Mouse (Mus musculus) left cerebral cortex, adult 11 months (tissue): ENCODE measurements around the gene Acadvl.

Experiments used
- DNase-seq: peaks from one replicate; pipeline ENCODE4 v3.0.0; 2022; ENCODE audit warnings: low spot score

Acadvl gene

DNA sequence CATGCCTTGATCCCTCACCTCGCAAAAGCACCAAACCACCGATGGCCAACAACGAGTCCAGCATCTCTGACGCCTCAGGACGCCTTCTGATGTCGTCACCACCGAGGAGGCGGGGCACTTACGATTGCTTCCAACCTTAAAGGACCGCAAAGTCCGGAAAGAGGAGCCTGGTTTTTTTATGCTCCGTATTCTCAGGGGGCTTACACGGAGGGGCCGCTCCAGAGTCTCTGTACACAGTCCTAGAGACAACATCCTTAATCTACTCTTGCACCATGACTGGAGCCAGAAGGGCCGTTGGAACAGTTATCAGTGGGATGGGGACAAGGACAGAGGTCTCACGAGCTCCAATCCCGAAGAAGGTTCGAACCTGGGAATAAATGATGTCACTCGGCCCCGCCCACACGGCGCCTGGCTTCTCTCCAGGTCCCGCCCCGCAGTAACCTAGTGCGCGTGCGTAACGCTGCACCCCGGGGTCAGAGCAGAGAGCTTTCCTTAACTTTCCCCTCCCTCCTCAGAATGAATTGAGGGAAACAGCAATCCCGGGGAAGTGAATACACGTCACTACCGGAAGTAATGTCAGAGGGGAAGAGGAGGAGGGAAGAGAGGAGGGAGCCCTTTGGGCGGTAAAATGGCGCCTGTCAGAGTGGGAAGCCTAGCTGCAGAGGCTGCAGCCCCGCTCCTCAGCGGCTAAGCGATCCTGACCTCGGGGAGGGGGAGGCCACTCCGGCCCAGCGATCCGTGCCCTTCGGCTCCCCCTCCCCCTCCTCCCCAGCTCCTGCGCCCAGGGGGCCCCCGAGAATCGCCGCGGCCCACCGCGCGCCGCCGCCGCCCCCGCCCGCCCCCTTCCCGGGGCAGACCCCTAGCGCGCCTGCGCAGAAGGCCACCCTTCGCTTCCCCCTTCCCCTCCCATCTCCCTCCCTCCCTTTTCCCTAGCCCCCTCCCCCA lies 34.7 kb downstream of the Acadvl start:
- peak; percentile 99 for DNase-seq

DNA sequence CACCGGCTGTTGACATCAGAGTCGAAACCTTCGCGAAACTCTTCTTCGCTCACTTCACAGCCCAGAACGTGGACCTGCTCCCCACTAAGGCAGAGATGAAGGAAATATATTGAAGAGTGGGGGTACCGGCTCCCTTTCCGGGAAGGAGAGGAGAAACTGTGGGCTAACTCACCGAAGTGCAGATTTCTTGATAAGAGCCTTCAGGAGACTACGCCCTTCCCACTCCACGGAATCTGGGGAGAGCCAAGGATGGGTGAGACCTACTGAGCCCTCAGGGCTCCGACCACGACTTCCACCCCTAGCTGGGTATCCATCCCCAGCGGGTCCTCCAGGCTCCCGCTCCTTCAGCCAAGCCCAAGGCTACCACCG lies 35.4 kb downstream of the Acadvl start:
- DNase-seq: no peak

DNA sequence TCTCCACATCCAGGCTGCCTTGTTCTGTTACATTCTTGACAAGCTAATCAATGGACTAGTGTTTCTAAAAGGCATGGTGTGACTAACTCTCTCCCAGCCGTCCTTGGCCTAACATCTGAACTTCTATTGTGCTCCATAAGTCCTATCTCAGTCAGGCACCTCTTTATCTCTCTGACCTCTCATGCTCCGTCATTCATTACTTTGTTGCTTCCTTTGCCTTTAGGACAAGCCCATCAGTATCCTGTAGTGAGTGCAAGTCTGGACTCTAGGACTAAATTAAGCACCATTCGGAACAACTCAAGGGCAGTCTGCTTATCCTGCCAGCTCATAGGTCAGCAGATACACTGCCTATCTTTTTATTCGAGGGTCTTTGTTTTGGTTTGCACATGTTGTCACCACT lies 38.9 kb downstream of the Acadvl start:
- no peak for DNase-seq

DNA sequence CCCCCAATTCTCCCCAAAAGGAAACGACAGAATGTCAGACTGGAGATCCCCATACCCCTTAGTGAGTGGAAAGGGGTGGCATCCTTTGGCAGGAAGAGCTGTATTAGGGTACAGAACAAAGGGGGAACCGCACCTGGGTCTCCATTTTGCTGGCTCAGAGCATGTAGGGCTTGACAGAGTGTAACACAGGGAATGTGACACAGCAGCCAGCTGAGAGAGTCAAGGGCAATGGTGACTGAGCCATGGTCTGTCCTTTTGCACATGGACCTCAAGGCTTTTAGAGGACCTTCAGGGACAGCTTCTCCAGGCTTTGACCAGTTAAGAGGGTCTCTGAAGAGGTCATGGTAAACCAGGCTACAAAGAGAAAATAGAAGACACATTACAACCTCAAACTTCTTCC lies 40.3 kb downstream of the Acadvl start:
- DNase-seq: no peak

DNA sequence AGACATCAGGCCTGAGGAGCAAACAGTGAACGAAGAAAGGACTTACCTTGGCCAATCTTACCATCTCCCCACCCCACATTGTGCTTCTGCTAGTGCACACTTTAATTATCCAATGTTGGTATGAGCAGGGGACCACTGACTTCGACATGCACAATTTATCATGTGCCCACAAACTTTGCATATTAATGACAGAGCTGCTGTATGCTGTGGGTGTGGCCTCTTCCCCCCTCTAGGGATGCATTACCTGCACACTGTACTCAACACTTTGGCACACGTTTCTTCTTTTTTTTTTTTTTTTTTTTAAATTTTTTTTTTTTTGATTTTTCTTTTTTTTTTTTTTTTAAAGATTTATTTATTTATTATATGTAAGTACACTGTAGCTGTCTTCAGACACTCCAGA lies 44.4 kb downstream of the Acadvl start:
- DNase-seq: no peak

DNA sequence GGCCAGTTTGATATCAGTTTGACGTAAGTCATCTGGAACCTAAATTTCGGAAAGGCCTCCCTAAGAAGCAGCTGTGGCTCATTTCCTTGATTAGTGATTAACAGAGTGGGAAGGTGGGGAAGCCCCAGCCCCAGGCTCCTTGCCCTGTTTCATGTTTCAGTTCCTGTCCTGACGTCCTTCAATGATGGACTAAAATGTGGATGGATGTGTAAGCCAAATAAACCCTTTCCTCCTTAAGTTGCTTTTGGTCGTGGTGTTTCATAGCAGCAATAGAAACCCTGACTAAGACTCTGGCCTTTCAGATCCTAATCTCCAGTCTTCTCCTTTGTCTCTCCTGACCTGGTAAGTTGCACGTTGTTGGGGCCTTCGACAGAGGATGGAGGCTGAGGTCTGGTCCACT lies 45.0 kb downstream of the Acadvl start:
- no peak for DNase-seq

DNA sequence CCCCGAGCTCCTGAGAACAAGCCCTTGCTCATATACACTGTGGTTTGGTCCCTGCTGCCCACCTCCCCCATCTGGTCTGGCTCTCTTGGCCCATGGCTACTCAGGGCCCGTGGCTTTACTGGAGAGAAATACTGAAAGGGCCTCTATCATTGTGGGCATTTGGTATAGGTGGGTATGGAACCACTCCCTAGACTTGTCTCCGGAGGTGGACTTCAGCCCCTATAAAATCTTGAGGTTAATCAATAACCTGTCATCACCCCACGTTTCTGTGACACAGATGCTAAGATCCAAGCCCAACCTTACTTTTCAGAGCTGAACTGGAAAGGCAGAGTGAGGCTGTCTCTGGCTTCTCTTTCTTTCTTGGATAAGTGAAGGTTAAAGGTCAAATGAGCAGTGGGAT lies 46.4 kb downstream of the Acadvl start:
- DNase-seq: no peak

DNA sequence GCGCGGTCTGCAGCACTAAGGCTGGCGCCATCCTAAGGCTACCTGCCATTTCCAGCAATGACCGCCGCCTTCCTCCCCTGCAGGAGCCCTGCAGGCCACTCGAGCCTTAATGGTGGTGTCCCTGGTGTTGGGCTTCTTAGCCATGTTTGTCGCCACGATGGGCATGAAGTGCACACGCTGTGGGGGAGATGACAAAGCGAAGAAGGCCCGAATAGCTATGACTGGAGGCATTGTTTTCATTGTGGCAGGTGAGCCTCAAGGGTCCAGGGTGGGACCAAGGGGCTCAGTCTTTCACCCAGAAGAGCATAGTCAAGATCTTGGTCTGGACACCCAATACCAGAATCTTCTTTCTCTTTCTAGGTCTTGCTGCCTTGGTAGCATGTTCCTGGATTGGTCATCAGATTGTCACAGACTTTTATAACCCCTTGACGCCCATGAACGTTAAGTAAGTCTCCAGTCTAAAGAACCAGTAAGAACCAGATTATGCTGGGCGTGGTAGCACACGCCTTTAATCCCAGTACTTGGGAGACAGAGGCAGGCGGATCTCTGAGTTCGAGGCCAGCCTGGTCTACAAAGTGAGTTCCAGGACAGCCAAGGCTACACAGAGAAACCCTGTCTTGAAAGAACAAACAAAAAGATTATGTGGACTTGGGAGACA lies 48.2 kb downstream of the Acadvl start:
- DNase-seq: no peak

DNA sequence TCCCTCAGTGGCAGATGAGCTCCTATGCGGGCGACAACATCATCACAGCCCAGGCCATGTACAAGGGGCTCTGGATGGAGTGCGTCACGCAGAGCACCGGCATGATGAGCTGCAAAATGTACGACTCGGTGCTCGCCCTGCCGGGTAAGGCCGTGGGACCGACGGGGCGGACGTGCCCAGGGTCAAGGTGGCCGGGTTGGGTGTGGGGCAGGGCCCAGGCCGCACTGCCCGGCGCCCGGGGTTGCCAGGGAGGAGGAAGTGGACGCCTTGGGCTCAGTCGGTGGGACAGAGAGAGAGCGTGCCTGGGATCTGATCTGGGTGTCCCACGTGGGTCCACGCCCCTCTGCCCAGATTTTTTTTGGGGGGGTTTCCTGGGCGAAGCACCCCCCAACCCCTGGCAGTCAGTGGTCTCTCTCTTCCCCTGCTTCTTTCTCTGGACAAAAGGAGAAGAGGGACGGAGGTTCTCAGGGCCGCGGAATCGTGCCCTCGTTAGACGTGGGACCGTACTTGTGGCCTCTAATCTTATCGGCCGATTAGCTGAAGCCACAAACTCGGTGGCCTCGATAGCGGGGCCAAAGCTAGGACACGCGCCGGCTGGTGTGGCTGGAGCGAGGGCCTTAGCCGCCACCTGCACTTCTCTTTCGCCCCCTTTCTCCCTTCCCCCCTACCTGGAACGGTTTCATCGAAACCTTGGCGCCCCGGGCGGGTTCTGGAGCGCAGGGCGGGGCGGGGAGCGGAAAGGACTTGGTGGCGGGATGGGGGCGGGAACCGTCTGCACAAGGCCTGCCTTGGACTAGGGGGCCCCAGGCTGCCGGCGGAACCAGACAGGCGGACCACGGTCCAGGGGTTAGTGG lies 49.0 kb downstream of the Acadvl start:
- DNase-seq: no peak

DNA sequence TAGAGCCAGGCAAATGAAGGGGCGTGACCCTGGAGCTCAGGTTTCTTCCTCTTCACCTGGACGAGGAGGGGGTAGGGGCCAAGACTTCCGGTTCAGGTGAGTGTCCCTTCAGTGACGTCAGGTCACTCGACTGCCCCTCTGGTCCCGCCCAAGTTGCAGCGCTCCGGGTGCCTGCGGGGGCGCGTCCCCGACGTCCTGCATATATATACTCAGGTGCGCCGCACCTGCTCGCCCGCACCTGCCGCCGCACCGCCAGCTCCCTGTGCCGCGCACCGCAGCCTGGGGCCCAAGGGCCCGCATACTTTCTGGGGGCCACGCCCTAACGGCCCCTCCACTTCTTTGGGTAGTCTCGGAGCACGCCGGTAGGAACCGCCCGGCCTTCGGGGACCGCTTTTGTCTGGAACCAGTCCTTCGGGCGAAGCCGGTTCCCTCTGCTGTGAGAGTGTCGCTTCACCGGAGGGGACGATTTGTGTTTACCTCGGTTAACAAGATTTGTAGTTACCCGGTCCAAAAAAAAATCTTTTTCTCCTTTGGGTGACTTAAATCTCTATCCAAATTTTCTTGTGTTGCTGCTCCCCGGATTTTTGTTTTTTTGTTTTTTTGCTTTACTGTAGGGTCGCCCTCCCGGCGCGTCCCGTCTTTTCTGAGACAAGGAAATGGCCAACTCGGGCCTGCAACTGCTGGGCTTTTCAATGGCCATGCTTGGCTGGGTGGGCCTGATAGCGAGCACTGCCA lies 49.8 kb downstream of the Acadvl start:
- no peak for DNase-seq

DNA sequence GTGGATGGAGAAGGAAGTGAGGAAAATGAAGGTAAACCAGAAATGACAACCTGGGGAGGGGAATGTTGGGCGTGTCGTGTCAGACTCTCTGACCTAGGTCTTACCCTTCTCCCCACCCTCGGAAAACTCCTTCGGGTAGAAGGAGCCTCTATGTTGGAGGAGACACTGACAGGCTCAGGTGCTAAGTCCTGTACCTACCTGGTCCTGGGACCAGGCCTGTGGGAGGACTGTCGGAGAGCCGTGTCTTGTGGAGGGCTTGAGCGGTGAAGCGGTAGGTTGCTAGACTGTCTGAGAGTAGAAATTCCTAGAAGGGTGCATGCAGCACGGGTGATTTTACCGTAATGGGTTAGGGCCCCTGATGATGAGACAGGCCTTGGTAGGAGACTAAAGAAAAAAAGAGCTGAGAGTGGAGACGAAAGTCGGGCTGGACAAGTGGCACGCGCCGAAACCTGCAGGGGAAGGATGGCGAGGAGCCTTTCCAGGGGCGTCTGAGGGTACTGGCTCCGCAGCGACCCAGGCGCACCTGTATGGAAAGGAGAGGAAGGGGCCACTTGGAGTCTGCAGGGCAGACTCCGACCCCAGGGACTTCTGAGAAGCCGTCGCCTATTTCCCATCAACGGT lies 50.5 kb downstream of the Acadvl start, which contains the start of gene Cldn7:
Gene Cldn7, plus strand, starts transcription at position 130 of the 621 bp plus-strand sequence.
- DNase-seq: no peak

DNA sequence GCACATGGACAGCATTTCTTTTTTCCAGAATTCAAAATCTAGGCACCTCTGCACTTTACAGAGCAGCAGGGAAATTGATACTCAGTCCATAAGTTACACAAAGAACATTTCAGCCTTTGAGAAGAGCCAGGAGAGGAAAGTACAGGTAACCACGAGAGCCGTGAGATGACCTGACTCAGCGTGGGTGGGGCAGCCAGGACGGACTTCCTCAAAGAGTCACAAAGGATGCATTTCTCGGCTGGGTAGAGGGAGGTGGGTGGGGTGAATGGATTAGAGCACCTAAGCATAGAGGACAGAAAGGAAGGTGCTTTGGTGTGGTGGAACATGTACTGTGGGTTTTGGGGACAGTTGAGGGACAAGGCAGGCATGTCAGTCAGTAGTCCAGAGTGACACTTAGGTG lies 53.4 kb downstream of the Acadvl start:
- DNase-seq: no peak

DNA sequence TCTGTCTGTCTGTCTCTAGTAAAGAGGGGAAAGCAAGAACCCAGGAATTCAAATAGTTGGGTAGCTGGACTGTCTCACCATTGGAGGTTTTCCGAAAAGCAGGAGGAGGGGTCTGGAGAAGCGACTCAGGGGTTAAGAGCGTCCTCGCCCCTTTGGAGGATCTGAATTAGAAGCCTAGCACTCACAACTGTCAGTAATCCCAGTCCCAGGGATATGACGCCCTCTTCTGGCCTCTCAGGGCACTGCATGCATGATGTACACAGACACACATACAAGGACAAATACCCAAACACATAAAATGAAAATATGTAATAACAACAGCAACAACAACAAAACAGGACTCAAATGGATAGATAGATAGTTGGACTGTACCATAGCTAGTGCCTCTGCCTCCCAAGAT lies 54.6 kb downstream of the Acadvl start:
- no peak for DNase-seq
